Mouse (Mus musculus): Measurements from ENCODE around the gene Shmt1.
A peak's percentile ranks its signal among the peaks of the same experiment; 100 is the strongest.
"Not testable (repeated sequence)": the region's sequence is repeated elsewhere in the genome, so short reads cannot be mapped to it uniquely, and the experiment has no call there.

Shmt1 gene

GRCm38 (mm10) chr11:60811618-60812017 is at the start of gene Shmt1:
TSS of gene Shmt1 (minus strand) at chr11:60811718.
- DNase-seq (ENCODE audit: low spot score), result not testable (repeated sequence)

- DNase-seq (ENCODE audit: low spot score), result no peak
Observed at GRCm38 (mm10) chr11:60856587-60856986, 45.1 kb upstream of the Shmt1 start.

GRCm38 (mm10) chr11:60845415-60845814 is 33.9 kb upstream of the Shmt1 start:
- DNase-seq (ENCODE audit: low spot score), result no peak

GRCm38 (mm10) chr11:60843412-60843811 is 31.9 kb upstream of the Shmt1 start:
- DNase-seq (ENCODE audit: low spot score), result no peak

- DNase-seq (ENCODE audit: low spot score), result no peak
Observed at GRCm38 (mm10) chr11:60841467-60842200, 30.1 kb upstream of the Shmt1 start.

- DNase-seq (ENCODE audit: low spot score), result no peak
Observed at GRCm38 (mm10) chr11:60837644-60838406, 26.3 kb upstream of the Shmt1 start.

GRCm38 (mm10) chr11:60836897-60837296 is 25.4 kb upstream of the Shmt1 start:
- DNase-seq (ENCODE audit: low spot score), result no peak

- DNase-seq (ENCODE audit: low spot score), result peak; percentile 95
Observed at GRCm38 (mm10) chr11:60830433-60831052, 19.0 kb upstream of the Shmt1 start, which contains the start of gene Dhrs7b. TSS of gene Dhrs7b (plus strand) at chr11:60830631.

GRCm38 (mm10) chr11:60828903-60829302 is 17.4 kb upstream of the Shmt1 start:
- DNase-seq (ENCODE audit: low spot score), result no peak

GRCm38 (mm10) chr11:60827241-60827945 is 15.9 kb upstream of the Shmt1 start:
- DNase-seq (ENCODE audit: low spot score), result no peak

GRCm38 (mm10) chr11:60826700-60827099 is 15.2 kb upstream of the Shmt1 start:
- DNase-seq (ENCODE audit: low spot score), result no peak

- no peak for DNase-seq (ENCODE audit: low spot score)
Observed at GRCm38 (mm10) chr11:60825191-60825590, 13.7 kb upstream of the Shmt1 start.

- no peak for DNase-seq (ENCODE audit: low spot score)
Observed at GRCm38 (mm10) chr11:60823771-60824170, 12.3 kb upstream of the Shmt1 start.

- DNase-seq (ENCODE audit: low spot score), result no peak
Observed at GRCm38 (mm10) chr11:60816398-60816797, 4.9 kb upstream of the Shmt1 start.

GRCm38 (mm10) chr11:60811054-60811460 is 461 bp downstream of the Shmt1 start:
- DNase-seq (ENCODE audit: low spot score), result peak; percentile 96

GRCm38 (mm10) chr11:60810046-60810965 is 1.2 kb downstream of the Shmt1 start:
- peak; percentile 33 for DNase-seq (ENCODE audit: low spot score)

GRCm38 (mm10) chr11:60809546-60809945 is 2.0 kb downstream of the Shmt1 start:
- no peak for DNase-seq (ENCODE audit: low spot score)

- no peak for DNase-seq (ENCODE audit: low spot score)
Observed at GRCm38 (mm10) chr11:60808286-60809070, 3.0 kb downstream of the Shmt1 start.

- no peak for DNase-seq (ENCODE audit: low spot score)
Observed at GRCm38 (mm10) chr11:60800892-60801291, 10.6 kb downstream of the Shmt1 start.

- no peak for DNase-seq (ENCODE audit: low spot score)
Observed at GRCm38 (mm10) chr11:60799977-60800376, 11.5 kb downstream of the Shmt1 start.

Measured in embryo, embryonic 10 days (tissue).